Mouse (Mus musculus): ENCODE results near the gene Mtus2. TPM values are rescaled to one million over a fixed set of nuclear protein-coding genes. Genes with fewer than 3 reads are reported as not detected.
"Not testable (repeated sequence)": the region's sequence is repeated elsewhere in the genome, so short reads cannot be mapped to it uniquely, and the experiment has no call there.

The Mtus2 gene
- total RNA-seq, 2 experiments from 2014 or later = 39.9 to 41.4 TPM

DNA sequence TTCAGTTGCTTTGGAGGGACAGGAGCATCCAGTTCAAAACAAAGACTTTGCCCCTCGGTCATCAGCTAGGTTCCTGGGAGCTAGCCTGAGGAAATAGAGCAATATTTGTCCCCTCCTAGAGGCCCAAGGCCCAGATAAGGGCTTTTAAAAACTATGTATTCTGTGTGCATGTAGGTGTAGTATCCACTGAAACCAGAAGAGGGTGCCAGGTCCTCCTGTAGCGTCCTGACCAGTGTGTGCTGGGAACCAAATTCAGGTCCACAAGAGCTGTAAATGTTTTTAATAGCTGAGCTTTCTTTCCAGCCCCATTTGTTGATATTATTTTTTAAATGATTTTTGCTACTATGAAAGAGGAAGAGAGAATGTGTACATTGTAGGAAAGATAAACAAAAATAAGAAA lies 347.0 kb downstream of the Mtus2 start:
- no peak for DNase-seq (ENCODE audit: low spot score in 2 of 2)
- intact Hi-C loops (cut with DNase I) = no loop called here

- DNase-seq (ENCODE audit: low spot score in 2 of 2) = no peak
- intact Hi-C loops (cut with DNase I) = no loop called here
These were observed 353.7 kb downstream of the Mtus2 start for GRCm38 (mm10) chr5:148310790-148311189.

- intact Hi-C loops (cut with DNase I) = no loop called here
- DNase-seq (ENCODE audit: low spot score in 2 of 2) = no peak
These were observed 355.3 kb downstream of the Mtus2 start for GRCm38 (mm10) chr5:148312443-148312842.

DNA sequence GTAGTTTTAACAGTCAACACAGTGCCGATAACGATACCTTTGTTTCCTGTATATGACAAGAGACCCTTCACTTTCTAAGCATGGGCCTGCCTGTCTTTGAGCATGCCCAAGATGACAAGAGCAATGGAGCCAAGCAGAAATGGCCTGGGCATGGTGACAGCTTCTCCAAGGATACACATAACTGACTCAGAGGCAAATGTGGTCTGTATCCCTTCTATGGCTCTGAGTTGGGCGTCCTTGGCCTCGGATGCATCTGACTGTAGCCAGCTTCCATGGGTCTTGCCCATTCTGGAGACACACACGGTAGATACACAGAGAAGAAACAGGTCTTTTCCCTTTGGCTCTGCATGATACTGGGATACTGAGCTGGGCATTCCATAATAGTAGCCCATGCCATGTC lies 357.8 kb downstream of the Mtus2 start:
- DNase-seq (ENCODE audit: low spot score in 2 of 2) = no peak

GRCm38 (mm10) chr5:148325317-148325885 lies 368.3 kb downstream of the Mtus2 start:
- no peak for DNase-seq (ENCODE audit: low spot score in 2 of 2)
- intact Hi-C loops (cut with DNase I) = loop anchor here (2.0 kb wide), 1 partner anchor 127 kb away; no protein-coding TSS in a partner anchor

More for the DNA sequence above, 357.8 kb downstream of the Mtus2 start:
- intact Hi-C loops (cut with DNase I) = no loop called here

DNA sequence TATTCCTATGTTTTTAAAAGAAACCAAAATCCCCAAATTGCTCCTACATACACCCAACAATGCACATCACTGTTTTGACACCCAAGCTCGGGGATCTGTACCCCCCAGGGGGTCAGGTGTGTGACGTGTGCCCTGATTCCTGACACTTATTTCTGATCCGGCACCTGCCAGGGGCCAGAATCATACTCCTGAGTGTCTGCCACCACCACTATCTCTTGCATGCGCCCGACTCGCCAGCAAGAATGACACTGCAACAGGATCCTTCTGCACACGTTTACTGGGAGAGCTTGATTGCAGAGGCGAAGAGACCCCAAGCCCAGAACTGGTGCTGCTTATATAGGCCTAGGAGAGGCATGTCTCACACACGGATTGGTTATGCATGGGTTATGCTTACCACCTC lies 369.2 kb downstream of the Mtus2 start:
- DNase-seq (ENCODE audit: low spot score in 2 of 2); intact Hi-C loops (cut with DNase I): not testable (repeated sequence)

DNA sequence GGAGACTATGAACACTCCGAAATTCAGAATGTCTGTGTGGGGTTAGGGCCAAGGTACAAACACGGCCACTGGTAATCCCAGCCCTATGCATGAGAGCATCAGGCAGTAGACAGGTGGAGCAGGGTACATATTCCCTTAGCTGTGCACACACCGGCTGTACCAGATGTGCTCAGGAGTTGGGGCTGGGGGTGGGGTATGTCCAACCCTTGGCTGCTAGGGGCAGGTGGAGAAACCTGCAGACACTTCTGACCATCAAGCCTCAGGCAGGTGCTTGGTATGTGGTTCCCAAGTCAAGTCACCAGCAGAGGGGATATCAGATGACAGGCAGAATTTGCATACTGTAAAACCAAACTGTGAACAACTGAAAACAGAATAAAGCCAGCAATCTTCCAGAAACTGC lies 371.9 kb downstream of the Mtus2 start:
- intact Hi-C loops (cut with DNase I) = no loop called here
- no peak for DNase-seq (ENCODE audit: low spot score in 2 of 2)

- intact Hi-C loops (cut with DNase I) = no loop called here
- no peak for DNase-seq (ENCODE audit: low spot score in 2 of 2)
These were observed 374.2 kb downstream of the Mtus2 start for GRCm38 (mm10) chr5:148331229-148331776.

DNA sequence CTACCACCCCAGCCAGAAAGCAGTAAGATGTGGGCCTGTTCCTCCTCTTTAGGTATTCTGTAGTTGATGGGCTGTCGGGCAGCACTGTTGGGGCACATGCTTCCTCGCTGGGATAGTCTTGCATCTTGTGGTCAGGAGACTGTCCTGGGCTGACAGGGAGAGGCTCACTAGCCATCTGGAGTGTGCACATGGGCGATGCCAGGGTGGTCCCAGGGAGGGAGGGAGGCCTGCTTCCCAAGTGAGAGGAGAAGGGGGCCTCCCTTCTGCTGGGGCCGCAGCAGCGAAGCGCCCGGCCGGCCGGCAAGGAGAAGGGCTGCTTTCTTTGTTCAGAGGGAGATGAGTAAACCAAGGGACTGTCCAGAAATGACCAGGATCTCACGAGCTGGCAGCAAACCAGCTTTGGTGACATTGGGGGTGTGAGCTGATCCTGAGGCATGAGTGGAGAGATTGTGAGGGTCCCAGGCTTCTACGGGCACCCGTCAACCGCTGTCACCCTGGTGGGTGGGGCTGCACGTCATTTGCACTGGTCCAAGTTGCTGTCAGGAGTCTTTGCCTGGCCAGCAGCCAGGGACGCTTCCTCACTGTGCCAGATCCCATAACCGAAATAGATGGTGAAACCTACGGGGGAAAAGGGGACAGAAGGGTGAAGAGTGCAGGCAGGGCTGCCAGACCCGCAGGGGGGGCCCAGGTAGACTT lies 375.0 kb downstream of the Mtus2 start:
- DNase-seq (ENCODE audit: low spot score in 2 of 2) = no peak

DNA sequence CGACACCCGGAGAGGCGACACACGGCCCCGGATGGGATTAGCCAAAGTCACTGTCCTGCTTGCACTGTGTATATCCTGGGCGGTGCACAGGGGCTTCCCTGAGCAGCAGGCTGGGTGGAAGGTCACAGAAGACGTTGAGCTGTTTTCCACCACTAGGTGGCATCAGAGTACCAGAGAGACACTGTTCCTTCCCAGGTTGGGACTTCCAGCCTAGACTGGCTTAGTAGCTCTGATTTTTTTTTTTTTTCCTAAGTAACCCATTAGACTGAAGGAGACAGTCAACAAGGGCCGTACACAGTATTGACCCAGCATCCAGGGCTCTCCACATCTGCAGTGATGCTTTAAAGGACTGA lies 375.5 kb downstream of the Mtus2 start:
- peak; percentile 50 to 61 for DNase-seq (ENCODE audit: low spot score in 2 of 2)
- intact Hi-C loops (cut with DNase I) = loop anchor here (1.0 to 2.0 kb wide), 2 partner anchors 119 to 460 kb away; no protein-coding TSS in a partner anchor

More for the DNA sequence above, 375.0 kb downstream of the Mtus2 start:
- intact Hi-C loops (cut with DNase I) = loop anchor here (1.0 to 2.0 kb wide), 2 partner anchors 119 to 461 kb away; no protein-coding TSS in a partner anchor

DNA sequence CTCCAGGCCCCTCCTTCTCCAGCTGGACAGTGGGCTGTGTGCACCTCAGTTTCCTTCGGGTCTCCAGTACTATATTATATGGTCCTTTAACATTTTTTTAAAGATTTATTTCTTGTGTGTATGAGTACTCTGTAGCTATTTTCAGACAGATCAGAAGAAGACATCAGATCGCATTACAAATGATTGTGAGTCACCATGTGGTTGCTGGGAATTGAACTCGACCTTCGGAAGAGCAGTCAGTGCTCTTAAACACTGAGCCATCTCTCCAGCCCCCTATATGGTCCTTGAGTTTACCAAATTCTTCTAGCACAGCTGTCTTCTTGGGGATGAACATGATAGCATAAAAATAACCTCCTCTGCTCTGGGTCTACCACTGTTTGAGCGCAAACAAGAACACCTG lies 382.0 kb downstream of the Mtus2 start:
- no peak for DNase-seq (ENCODE audit: low spot score in 2 of 2)
- intact Hi-C loops (cut with DNase I) = no loop called here

DNA sequence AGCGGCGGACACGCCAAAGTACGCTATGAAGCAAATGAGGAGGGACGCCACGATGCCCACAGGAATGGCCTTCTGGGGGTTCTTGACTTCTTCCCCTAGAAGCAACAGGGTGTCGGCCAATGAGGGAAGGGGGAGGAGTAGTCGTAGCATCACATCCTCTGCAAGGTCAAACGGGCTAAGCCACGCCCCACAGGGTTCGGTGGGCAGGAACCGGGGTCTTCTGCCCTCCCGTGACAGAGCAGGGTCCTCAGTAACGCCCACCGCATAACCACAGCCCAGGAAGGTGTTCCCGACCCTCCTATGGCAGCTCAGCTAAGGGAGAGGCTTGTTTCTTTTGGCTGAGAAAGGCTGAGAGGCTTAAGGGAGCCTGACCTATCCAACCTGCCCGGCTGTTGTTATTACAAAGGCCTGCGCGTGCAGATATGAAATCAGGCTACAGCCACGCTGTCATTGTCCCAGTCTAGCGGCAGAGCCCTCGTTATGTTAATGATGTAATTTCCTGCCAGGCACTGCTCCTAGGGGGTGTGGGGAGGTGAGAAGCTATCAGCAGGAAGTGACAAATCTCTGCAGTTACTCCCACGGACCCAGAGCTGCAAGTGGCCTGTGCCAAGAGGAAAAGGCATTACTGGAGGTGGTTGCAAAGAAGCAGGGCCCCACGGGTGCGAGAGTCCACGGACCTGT lies 385.1 kb downstream of the Mtus2 start:
- intact Hi-C loops (cut with DNase I) = no loop called here
- peak; percentile 33 to 34 for DNase-seq (ENCODE audit: low spot score in 2 of 2)

GRCm38 (mm10) chr5:148344374-148344773 lies 387.3 kb downstream of the Mtus2 start:
- no peak for DNase-seq (ENCODE audit: low spot score in 2 of 2)
- intact Hi-C loops (cut with DNase I) = no loop called here

GRCm38 (mm10) chr5:148346543-148346942 lies 389.4 kb downstream of the Mtus2 start:
- DNase-seq (ENCODE audit: low spot score in 2 of 2) = no peak
- intact Hi-C loops (cut with DNase I) = no loop called here

- intact Hi-C loops (cut with DNase I) = no loop called here
- DNase-seq (ENCODE audit: low spot score in 2 of 2) = no peak
These were observed 391.0 kb downstream of the Mtus2 start for GRCm38 (mm10) chr5:148348153-148348552.

GRCm38 (mm10) chr5:148349327-148350011 lies 392.3 kb downstream of the Mtus2 start:
- no peak for DNase-seq (ENCODE audit: low spot score in 2 of 2)
- intact Hi-C loops (cut with DNase I) = no loop called here

GRCm38 (mm10) chr5:148353429-148353828 lies 396.3 kb downstream of the Mtus2 start:
- intact Hi-C loops (cut with DNase I) = no loop called here
- DNase-seq (ENCODE audit: low spot score in 2 of 2) = no peak

GRCm38 (mm10) chr5:148354536-148354935 lies 397.4 kb downstream of the Mtus2 start:
- intact Hi-C loops (cut with DNase I) = no loop called here

DNA sequence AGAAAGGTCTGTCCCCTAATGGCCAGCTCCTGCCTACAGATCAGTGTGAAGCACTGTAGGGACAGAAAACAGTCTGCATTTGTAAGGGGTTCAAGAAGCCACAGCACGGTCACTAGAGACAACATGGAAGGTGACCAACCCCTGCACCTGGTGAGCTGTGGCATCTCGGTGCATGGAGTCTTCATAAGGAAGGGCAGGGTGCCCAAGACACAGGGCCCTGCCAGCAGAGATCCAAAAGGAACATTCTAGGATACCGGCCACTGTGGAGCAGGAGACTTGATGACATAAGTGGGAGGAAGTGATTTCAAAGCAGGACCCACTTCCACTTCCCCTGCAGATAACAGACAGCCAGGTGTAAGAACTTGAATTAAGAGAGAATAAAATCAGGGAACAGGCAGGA lies 398.7 kb downstream of the Mtus2 start:
- no peak for DNase-seq (ENCODE audit: low spot score in 2 of 2)
- intact Hi-C loops (cut with DNase I) = no loop called here

More at GRCm38 (mm10) chr5:148354536-148354935, 397.4 kb downstream of the Mtus2 start:
- DNase-seq (ENCODE audit: low spot score in 2 of 2) = no peak

GRCm38 (mm10) chr5:148357168-148357567 lies 400.0 kb downstream of the Mtus2 start:
- DNase-seq (ENCODE audit: low spot score in 2 of 2) = no peak
- intact Hi-C loops (cut with DNase I) = no loop called here
